Mouse (Mus musculus) embryo, embryonic 11.5 days (tissue): ENCODE measurements around the gene Gm36210.

ENCODE experiments used
- DNase-seq: peaks from one replicate; pipeline ENCODE4 v3.0.0-alpha.2; 2012; ENCODE audit warnings: low read depth, low spot score

Gene Gm36210

DNA sequence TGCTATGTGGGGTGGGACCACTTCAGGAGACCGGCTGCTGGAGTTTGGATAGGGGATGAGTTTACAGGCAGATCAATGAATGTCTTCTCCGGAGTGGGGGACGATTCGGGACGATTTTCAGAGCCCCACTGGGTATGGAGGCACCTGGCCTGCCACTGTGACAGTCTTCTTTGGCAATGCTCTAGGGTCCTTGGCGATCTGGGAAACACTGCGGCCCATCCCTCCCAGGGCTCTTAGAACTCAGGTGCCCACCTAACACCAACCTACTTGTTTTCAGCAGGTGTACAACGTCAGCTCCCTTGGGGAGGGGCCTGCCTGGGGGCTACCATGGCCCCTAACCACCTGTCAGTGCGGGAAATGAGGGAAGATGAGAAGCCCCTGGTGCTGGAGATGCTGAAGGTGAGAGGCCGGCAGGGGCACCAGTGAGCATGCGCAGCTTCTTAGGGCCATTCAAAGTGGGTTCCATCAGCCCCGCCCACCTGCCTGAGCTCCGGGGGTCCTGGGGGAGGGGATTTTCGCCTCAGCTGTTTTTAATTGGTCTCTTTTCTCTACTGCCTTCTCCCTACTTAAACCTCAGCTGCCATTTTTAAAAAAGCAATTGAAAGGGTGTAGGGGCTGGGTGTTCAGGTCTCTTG is 16.7 kb upstream of the Gm36210 start:
- no peak for DNase-seq

DNA sequence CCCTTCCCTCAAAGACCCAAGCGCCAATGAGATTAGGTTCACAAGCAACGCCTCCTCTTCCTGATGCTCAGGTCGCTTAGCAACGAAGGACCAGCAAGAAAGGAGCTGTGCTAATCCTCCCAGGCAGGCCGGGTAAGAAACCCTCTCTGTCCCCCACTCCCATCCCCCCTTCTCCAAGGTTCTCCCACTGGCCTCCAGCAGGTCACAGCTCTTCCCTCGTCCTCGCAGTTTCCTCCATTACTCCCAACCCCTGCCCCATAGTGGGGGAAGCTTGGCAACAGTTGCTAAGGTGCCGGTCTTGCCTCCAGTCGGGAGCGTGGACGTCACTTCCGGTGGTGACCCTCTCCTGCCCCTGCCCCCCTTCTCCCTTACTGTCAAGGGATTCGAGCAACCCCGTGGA is 16.2 kb upstream of the Gm36210 start:
- DNase-seq, result peak; percentile 79

DNA sequence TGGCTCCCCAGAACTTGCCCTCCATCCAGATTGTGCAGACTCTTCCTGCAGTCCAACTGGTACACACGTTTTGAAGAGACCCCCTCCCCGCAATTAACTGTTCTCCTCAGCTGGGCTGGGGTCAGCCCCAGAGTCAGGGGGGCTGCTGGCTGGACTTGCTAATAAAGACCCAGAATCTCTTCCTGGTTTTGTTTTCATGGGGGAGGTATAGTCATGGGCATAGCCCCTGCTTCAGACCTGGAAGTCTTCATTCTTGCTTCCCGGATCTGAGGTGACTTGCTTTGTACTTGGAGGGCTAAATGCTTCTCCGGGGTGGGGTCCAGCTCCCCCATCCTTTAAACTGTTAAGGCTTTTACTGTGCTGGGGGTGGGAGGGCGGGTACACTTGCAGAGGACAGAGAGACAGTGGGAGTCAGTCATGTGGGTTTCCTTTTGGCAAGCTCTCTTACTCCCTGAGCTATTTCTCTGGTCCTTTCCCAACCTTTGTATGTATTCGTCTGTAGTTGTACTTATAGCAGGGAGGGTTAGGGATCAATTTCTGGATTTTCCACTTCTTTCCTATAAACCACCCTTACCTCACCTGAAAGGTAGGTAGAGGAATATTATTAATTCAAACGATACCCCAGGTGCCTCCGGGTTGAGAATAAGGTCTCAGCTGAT is 15.6 kb upstream of the Gm36210 start, which contains the start of gene Nat14:
Gene Nat14 (plus strand): TSS at position 205 of the 659 bp plus-strand sequence.
- DNase-seq, result no peak

DNA sequence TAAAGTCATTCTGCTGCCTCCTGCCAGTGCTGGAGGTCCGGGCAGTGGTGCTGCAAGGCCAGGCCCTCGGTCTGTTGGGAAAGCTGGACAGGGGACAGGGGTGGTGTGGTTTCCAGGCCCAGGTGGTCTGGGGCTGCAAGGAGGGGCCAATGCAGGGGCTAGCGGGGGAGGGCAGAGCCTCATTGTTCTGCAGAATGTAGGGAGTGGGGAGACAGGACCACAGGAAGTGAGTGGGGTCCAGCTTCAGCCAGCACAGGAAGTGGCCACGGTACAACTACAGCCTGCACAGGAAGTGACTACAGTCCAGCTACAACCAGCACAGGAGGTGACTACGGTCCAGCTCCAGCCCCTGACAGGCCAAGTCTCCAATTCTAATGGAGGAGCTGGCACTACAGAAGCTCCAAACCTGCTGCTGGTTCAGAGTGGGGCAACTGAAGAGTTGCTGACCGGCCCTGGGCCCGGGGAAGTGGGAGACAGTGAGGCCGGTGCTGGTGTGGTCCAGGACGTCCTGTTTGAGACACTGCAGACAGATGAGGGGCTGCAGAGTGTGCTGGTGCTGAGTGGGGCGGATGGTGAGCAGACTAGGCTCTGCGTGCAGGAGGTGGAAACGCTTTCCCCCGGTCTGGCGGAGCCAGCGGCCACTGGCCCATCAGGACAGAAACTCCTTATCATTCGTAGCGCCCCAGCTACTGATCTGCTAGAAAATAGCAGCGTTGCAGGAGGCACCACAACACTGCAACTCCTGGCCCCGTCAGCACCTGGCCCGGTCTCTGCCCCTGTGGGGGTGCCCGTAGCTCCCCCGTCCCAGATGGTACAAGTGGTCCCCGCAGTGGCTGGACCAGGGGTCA is 14.9 kb upstream of the Gm36210 start:
- no peak for DNase-seq

DNA sequence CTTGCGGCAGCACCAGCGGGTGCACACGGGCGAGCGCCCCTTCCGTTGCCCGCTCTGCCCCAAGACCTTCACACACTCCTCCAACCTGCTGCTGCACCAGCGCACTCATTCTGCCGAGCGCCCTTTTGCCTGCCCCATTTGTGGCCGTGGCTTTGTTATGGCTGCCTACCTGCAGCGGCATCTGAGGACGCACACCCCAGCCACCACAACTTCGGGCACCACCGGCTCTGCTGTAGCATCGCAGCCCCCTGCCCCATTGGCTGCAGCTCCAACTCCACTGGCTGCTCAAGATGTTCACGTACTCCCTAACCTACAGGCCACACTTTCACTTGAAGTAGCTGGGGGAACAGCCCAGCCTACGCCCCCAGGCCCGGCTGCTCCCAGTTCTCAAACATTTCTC is 14.2 kb upstream of the Gm36210 start:
- DNase-seq, result no peak

DNA sequence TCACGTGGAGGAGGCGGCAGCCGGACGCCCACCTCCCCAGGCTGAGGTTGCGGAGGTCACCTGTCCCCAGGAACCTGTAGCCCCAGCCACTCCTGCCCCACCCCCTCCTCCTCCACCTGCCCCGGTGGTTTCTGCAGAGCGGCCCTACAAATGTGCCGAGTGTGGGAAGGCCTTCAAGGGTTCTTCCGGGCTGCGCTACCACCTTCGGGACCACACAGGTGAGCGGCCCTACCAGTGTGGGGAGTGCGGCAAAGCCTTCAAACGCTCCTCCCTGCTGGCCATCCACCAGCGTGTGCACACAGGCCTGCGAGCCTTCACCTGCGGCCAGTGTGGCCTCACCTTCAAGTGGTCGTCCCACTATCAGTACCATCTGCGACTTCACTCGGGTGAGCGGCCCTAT is 13.7 kb upstream of the Gm36210 start:
- no peak for DNase-seq

DNA sequence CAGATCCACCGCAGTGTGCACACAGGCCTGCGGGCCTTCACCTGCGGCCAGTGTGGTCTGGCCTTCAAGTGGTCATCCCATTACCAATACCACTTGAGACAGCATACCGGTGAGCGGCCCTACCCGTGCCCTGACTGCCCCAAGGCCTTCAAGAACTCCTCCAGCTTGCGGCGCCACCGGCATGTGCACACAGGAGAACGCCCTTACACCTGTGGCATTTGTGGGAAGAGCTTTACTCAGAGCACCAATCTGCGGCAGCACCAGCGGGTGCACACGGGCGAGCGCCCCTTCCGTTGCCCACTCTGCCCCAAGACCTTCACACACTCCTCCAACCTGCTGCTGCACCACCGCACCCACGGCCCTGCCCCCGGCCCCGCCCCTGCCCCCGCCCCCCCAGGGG is 12.8 kb upstream of the Gm36210 start:
- DNase-seq, result no peak

DNA sequence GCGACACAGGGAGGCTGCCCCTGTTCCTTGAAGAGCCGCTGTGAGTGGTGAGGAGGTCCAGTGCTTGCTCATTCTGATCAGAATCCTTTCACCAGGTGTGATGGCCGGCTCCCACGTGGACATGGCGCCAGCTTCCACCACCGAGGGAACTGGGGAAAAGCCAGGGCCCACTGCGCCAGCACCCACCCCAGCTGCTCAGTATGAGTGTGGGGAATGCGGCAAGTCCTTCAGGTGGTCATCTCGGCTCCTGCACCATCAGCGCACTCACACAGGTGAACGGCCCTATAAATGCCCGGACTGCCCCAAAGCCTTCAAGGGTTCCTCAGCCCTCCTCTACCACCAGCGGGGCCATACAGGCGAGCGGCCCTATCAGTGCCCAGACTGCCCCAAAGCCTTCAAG is 12.4 kb upstream of the Gm36210 start:
- no peak for DNase-seq

DNA sequence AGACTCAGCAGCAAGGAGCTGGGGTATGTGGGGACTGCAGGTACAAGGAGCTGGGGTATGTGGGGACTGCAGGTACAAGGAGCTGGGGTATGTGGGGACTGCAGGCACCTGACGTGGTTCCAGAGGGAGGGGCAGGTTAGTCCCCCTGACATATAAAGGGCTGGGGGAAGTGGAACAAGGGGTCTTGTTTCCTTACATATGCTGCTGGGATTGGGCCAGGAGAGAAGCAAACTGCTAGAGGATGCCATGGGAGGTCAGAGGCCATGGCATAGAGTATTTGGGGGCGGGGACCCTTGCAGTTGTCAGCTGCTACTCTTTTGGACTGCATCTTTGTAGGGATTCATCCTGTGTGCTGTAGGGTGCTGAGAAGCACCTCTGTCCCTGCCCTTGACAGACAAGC is 11.2 kb upstream of the Gm36210 start:
- no peak for DNase-seq

DNA sequence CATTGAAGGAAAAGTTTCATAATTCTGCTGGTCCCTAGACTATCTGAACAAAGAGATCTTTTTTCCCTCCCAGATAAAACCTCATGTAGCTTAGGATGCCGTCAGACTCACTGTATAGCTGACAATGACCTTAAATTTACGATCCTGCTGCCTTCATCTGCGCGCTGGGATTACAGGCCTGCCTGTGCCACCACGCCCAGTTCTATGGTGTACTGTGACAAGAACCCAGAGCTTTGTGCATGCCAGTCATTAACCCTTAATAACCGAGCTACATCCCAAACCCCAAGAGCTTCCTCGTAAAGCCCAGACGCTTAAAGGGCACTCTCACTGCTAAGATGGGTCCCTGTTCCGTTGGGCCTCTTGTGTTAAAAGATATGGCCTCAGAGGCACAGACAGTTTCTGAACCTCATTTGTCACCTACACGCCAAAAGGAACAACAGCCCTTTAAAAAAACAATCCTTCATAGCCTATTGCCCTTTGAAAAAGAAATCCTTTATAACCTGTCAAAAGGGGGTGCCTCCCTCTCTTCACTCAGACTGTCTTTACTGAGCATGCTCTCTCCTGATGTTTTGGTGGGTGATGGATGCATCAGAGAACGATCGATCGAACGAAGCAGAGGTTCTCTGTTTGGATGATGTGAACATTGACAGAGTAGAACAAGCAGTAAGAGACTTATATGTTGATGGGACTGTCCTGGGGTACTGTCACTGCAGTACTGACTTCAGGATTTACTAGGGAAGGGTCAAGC is 9.5 kb upstream of the Gm36210 start:
- no peak for DNase-seq

DNA sequence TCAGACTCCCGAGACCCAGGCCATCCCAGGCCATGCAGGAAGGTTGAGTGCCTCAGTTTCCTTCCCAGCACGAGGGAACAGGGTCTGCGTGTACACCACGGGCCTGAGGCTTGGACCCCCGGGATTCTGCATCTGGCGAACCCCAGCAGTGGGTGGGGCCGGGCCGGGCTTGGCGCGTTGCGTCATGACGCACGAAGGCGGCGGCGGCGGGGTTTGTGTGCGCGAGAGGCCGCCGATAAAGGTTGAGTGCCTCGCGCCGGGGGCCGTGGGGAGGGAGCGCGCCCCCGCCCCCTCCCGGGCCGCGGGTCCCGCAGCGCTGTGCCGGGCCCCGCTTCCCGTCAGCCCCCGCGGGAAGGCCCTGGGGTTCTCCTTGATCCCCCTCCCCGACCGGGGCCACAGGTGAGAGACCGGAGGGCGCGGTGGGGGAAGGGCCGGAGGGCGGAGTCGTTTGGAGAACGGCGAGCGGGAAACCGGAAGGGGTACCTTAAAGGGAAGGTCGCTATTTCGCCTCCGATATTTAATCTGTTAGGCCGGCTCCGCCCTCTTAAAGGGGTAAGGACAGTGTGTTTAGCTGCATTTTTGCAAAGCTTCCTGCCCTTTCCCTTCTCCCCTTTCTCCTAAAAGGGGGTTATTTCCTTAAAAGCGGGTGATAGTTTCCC is 8.8 kb upstream of the Gm36210 start, which contains the start of gene Zfp628:
Gene Zfp628 (plus strand): TSS at position 211 of the 659 bp plus-strand sequence.
- DNase-seq, result peak; percentile 90

DNA sequence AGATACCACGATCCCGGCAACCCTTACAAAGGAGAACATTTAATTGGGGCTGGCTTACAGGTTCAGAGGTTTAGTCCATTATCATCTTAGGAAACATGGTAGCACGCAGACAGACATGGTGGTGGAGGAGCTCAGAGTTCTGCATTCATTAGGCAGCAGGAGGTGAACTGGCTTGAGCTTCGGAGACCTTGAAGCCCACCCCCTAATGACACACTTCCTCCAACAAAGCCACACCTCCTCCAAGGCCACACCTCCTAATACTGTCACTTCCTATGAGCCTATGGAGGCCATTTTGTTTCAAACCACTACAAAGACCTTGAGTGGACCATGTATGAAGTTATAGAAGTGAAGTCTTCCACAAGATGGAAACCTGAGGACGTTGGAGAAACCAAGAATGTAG is 5.9 kb upstream of the Gm36210 start:
- DNase-seq, result no peak

DNA sequence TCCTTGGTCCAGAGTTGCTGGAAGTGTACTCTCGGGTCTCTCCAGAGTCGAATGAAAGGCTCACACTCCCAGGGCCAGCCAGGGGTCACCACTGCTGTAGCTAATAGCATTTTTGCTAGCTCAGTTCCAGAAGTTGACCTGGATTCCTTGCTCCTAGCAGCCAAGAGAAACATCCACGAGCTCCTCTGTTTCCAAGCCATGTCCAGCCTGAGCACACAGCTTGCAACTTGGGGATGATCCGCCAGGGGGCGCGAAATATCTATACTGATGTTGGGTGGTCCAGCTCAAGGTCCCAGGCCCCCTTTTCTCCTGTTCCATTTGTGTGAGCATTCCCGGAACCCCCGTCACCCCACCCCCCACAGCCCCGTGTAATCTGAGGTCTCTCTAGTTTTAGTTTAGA is 5.2 kb upstream of the Gm36210 start:
- no peak for DNase-seq

DNA sequence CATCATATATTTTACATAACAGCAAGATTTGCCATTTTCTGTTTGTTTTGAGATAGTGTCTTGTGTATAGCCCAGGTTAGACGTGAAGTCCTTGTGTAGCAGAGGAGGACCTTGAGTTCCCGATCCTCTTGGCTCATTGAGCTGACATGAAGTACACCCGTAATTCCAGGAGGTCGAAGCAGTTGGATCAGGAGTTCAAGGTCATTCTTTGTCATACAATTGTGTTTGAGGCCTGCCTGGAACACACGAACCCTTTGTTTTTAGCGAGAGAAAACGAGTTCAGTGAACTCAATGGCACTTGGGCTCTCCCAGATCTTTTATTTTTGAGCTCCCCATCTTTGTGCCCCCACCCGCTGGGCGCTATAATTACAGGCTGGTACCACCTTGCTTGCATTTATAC is 3.9 kb downstream of the Gm36210 start:
- no peak for DNase-seq

DNA sequence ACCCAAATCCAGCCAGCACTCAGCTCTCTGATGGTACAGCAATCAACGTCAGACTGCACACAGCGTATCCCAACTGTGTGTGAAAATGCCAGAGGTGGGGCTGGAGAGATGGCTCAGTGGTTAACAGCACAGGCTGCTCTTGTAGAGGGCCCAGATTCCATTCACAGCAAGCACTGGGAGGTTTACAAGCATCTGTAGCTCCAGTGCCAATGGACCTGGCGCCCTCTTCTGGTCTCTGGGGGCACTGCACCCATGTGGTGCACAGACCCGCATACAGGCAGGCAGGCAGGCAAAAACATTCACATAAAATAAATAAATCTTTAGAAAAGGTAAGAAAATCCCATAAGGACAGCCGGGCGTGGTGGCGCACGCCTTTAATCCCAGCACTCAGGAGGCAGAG is 5.1 kb downstream of the Gm36210 start:
- DNase-seq, result no peak

DNA sequence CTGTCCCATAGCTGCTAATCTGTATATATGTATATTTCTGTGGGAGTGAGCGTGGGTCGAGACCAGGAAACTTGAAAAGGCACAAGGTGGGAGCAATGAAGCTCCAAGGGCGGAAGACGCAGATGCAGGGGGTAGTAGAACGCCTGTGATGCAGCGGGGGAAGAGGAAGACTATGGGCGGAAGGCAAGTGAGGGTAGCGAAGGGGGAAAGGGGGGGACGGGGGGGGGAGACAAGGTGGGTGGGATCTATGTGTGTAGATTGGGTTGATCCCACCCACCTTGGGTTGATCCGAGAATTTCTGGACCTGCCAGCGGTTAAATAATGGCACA is 5.8 kb downstream of the Gm36210 start:
- no peak for DNase-seq

DNA sequence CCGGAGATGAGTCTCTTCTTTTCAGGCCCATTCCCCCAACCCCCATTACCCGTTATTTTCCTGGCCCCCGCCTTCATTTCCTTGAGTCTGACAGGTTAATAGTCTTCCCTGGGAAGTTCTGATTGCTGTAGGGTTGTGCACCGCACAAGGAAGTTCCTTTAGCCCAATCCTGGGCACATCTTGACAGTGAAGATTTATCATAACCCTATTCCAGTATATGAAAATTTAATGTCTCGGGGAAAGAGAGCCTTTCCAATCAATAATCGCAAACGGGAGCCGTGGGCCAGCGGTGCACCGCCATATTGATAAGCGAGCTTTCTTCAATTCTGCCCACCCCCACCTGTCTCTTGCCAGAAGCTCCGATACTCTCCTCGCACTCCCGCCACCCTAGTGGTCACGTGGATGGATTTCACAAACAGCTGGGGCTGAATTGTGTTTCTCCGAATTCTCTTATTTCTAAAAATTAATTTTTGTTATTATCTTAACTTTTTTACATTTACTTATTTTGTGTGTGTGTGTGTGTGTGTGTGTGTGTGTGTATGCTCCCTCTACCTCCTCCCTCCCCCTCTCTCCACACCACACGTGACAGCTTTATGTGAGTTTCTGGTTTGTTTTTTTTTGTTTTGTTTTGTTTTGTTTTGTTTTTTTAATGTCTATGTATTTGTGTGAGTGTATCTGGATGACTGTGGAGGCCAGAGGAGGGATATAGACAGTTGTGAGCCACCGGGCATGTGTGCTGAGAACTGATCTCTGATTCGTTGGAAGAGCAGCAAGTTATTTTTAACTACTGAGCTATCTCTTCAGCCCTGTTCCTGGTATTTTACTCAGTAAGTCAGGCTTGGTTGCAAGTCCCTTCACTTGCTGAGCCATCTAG is 6.4 kb downstream of the Gm36210 start:
- no peak for DNase-seq

DNA sequence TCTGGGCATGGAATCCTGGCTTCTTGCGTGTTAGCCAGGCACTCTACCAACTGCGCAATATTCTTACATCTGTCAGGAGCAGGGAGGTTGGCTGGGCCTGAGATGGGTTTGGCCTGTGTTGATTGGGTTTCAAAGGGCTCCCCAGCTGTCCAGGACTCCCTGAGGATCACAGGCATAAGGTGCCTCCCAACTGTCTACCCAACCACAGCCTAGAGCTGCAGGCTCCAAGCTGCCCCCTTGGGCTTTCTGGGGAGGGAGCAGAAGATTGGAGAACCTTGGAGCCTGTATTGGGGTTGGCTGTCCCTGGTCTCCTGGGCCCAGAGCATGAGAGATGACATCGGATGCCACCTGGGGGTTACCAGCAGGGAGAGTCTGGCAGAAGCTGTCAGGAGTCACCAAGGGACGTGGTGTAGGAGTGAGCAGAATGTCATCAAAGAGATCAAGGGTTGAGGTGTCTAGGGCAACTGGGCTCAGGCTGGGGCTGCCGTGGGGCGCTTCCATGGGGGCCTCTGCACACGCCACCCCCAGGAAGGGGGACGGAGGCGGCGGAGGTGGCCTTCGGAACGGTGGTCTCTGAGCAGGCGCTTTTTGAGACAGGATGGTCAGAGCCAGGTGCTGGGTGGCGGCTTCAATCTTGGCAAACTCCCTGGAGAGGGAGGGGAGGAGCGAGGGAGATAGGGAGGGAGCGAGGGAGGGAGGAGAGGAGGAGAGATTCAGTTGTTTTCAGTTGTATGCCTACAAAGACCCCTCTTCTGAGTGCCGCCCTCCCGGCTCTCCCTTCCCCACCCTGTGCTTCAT is 7.3 kb downstream of the Gm36210 start:
- no peak for DNase-seq

DNA sequence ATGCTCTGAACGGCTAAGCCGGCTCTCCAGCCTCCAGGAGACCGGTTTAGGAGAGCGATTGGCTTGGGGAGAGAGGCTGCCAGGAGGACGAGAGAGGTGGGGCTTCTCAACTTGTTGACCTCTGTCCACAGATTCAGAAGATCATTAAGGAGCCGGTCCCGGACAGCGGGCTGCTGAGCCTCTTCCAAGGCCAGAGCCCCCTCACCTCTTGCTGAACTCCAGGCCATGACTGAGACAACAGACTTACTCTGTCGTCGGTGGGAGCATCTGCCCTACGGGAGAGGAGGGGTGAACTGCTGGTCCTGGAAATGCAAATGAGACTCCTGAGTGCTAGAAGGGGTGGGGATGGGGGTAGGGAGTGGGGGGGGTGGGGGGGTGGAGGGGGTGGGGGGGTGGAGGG is 11.1 kb downstream of the Gm36210 start:
- no peak for DNase-seq

DNA sequence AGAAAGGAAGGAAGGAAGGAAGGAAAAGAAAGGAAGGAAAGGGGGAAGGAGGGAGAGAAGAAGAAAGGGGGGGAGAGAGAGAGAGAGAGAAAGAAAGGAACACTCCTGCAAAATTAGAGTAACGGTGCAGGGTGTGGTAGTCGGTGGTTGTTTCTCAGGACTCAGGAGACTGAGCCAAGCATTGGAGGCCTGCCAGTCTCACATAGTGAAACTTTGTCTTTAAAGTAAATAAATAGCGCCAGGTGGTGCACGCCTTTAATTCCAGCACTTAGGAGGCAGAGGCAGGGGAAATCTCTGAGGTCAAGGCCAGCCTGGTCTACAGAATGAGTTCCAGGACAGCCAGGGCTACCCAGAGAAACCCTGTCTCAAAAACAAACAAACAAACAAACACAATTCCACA is 19.6 kb downstream of the Gm36210 start:
- DNase-seq, result no peak
